Mouse (Mus musculus) heart, adult 2 months (tissue): ENCODE data around the gene Gba.

Source experiments
- CTCF ChIP-seq: fragments of 200-600 bp; IDR thresholded peaks from 2 replicates; pipeline ENCODE4 v1.8.1; 2022; ENCODE audit warnings: antibody characterized with exemption, mild to moderate bottlenecking, moderate library complexity
- POLR2A ChIP-seq: fragments of 200-500 bp; IDR thresholded peaks from 2 replicates; pipeline ENCODE4 v1.6.1; 2011; ENCODE audit warnings: mild to moderate bottlenecking, low read depth, low read length, control low read depth; ENCODE audit not compliant: insufficient read depth

DNA sequence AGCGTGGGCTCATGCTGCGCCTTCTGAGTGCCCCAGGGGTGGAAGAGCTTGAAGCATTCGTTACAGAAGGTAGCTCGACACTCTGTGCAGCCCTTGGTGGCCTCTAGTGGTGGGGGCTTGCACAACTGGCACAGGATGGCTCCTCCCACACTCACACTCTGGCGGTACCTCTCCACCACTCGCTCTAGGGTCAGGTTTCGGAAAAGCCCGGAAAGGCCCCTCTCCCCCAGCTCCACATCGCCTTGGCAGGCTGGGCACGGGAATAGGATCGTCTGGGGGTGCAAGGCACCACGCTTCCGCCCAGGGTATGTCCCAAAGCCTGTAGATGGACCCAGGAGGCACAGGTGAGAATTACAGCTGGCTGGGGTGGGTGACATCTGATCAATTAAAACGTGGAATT, 40.9 kb downstream of the Gba start:
- TF ChIP-seq POLR2A (no peak), CTCF (peak; percentile 61)
